Mouse (Mus musculus): ENCODE results near the gene Cspg5. TPM values are rescaled to one million over a fixed set of nuclear protein-coding genes. Genes with fewer than 3 reads are reported as not detected.

Gene Cspg5
- polyA plus RNA-seq, 1 experiment from 2014 or later, result 14.2 TPM

DNA sequence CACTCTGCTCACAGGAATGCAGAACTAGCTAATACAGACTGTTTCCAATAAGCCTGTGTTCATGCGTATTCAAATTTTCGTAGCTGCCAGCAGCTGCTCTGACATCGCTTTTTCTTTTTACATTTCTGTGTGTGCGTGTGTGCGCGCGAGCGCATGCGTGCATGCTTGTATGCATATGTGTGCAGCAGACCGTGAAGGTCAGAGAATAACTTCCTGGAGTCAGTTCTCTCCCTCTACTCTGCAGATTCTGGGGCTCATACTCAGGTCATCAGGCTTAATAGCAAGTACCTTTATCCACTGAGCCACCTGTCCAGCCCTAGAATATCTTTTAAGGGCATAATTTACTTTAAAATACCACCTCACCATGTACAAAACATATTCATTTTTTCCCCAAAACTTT is 24.8 kb downstream of the Cspg5 start:
- H3K27ac ChIP-seq (ENCODE audit: low read depth, low read length), result no peak overlapping the region

GRCm38 (mm10) chr9:110272330-110272729 is 28.7 kb downstream of the Cspg5 start:
- Histone ChIP-seq H3K36me3 (ENCODE audit: control insufficient read depth, insufficient read depth, low read length) (no peaks in the 10 kb centered on the region), H3K27ac (ENCODE audit: low read depth, low read length) (no peak overlapping the region), H3K27me3 (ENCODE audit: control insufficient read depth, insufficient read depth, low read length) (no peaks in the 10 kb centered on the region), H3K4me1 (ENCODE audit: control insufficient read depth, insufficient read depth, low read length) (no peaks in the 10 kb centered on the region), H3K4me2 (no peak overlapping the region), H3K9me3 (ENCODE audit: control insufficient read depth, low read length) (no peaks in the 10 kb centered on the region), H3K4me3 (ENCODE audit: low read depth, low read length) (no peak overlapping the region), H3K9ac (ENCODE audit: low read length) (no peak overlapping the region)
- 92% methylated on average over 3 of the region's 3 CpGs for WGBS
- no peak for DNase-seq (ENCODE audit: low spot score, missing footprints)
- no peak for ATAC-seq (ENCODE audit: low FRiP score)

More for the DNA sequence above, 24.8 kb downstream of the Cspg5 start:
- Histone ChIP-seq H3K4me3 (ENCODE audit: low read depth, low read length) (no peak overlapping the region), H3K9me3 (ENCODE audit: control insufficient read depth, low read length) (no peaks in the 10 kb centered on the region), H3K4me1 (ENCODE audit: control insufficient read depth, insufficient read depth, low read length) (no peaks in the 10 kb centered on the region), H3K4me2 (no peak overlapping the region), H3K9ac (ENCODE audit: low read length) (no peak overlapping the region), H3K36me3 (ENCODE audit: control insufficient read depth, insufficient read depth, low read length) (no peaks in the 10 kb centered on the region), H3K27me3 (ENCODE audit: control insufficient read depth, insufficient read depth, low read length) (no peaks in the 10 kb centered on the region)
- WGBS, result 90% methylated on average over 10 of the region's 10 CpGs
- DNase-seq (ENCODE audit: low spot score, missing footprints) (no peak), ATAC-seq (ENCODE audit: low FRiP score) (no peak)

GRCm38 (mm10) chr9:110273507-110273906 is 29.9 kb downstream of the Cspg5 start:
- no peaks in the 10 kb centered on the region for H3K4me1 ChIP-seq (ENCODE audit: control insufficient read depth, insufficient read depth, low read length)
- H3K4me2 ChIP-seq, result no peak overlapping the region
- no peaks in the 10 kb centered on the region for H3K36me3 ChIP-seq (ENCODE audit: control insufficient read depth, insufficient read depth, low read length)
- H3K9me3 ChIP-seq (ENCODE audit: control insufficient read depth, low read length), result no peaks in the 10 kb centered on the region
- ATAC-seq (ENCODE audit: low FRiP score) (no peak), DNase-seq (ENCODE audit: low spot score, missing footprints) (no peak)
- no peak overlapping the region for H3K27ac ChIP-seq (ENCODE audit: low read depth, low read length)
- H3K27me3 ChIP-seq (ENCODE audit: control insufficient read depth, insufficient read depth, low read length), result no peaks in the 10 kb centered on the region
- H3K9ac ChIP-seq (ENCODE audit: low read length), result no peak overlapping the region
- 75% methylated on average over 4 of the region's 4 CpGs for WGBS
- no peak overlapping the region for H3K4me3 ChIP-seq (ENCODE audit: low read depth, low read length)

- H3K4me2 ChIP-seq, result no peak overlapping the region
- H3K27me3 ChIP-seq (ENCODE audit: control insufficient read depth, insufficient read depth, low read length), result no peaks in the 10 kb centered on the region
- DNase-seq (ENCODE audit: low spot score, missing footprints) (no peak), ATAC-seq (ENCODE audit: low FRiP score) (no peak)
- WGBS, result 81% methylated on average over 5 of the region's 5 CpGs
- no peak overlapping the region for H3K9ac ChIP-seq (ENCODE audit: low read length)
- H3K4me1 ChIP-seq (ENCODE audit: control insufficient read depth, insufficient read depth, low read length), result no peaks in the 10 kb centered on the region
- H3K9me3 ChIP-seq (ENCODE audit: control insufficient read depth, low read length), result no peaks in the 10 kb centered on the region
- no peak overlapping the region for H3K4me3 ChIP-seq (ENCODE audit: low read depth, low read length)
- H3K27ac ChIP-seq (ENCODE audit: low read depth, low read length), result no peak overlapping the region
- no peaks in the 10 kb centered on the region for H3K36me3 ChIP-seq (ENCODE audit: control insufficient read depth, insufficient read depth, low read length)
These were observed 32.3 kb downstream of the Cspg5 start for GRCm38 (mm10) chr9:110275882-110276281.

DNA sequence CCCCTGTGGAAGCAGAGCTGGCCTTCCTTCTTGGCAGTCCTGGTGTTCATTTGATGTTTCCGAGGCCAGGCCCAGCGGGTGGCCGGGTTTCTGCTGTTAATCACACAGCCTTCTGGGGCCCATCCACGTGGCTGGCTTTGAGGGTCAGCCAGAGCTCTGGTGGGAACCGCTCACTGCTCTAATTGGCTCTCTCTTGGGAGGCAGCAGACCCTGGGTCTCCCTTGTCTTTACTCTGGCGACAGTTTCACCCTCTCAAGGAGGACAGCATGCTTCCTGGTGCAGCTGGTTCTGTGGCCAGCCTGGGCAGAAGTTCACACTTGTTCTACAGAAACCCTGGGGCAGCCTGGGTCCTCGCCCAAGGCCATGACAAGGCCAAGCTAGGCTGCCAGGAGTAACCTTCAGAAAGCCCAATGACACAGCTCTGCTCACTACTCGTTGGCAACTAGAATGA is 33.9 kb downstream of the Cspg5 start:
- H3K27ac ChIP-seq (ENCODE audit: low read depth, low read length), result no peak overlapping the region
- ATAC-seq (ENCODE audit: low FRiP score), result no peak
- H3K27me3 ChIP-seq (ENCODE audit: control insufficient read depth, insufficient read depth, low read length), result no peaks in the 10 kb centered on the region
- WGBS, result 59% methylated on average over 8 of the region's 8 CpGs
- no peak overlapping the region for H3K4me3 ChIP-seq (ENCODE audit: low read depth, low read length)
- H3K36me3 ChIP-seq (ENCODE audit: control insufficient read depth, insufficient read depth, low read length), result no peaks in the 10 kb centered on the region
- DNase-seq (ENCODE audit: low spot score, missing footprints), result no peak
- no peaks in the 10 kb centered on the region for H3K4me1 ChIP-seq (ENCODE audit: control insufficient read depth, insufficient read depth, low read length)
- no peak overlapping the region for H3K4me2 ChIP-seq
- H3K9me3 ChIP-seq (ENCODE audit: control insufficient read depth, low read length), result no peaks in the 10 kb centered on the region
- H3K9ac ChIP-seq (ENCODE audit: low read length), result no peak overlapping the region

DNA sequence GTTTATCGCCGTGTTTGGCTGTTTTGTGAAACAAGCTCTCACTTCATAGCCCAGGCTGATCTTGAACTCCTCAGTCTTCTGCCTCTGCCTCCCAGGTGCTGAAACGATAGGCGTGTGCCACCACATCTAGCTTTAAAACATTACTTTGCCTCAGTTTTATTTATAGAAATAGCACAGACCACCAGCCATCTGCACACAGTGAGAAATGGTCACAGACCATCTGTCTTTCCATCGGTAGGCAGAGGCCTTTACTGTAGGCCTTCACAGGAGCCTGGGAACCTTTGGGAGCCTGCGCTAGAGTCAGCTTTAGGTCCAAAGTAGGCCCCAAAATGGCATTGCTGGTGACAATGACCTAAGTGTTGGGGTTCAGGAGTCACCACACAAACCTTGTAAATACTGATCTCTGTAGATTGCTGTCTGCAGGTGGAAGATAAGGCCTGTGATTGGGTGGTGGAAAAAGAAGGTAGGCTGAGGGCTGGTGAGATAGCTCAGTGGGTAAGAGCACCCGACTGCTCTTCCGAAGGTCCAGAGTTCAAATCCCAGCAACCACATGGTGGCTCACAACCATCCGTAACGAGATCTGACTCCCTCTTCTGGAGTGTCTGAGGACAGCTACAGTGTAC is 40.6 kb downstream of the Cspg5 start:
- Histone ChIP-seq H3K36me3 (ENCODE audit: control insufficient read depth, insufficient read depth, low read length) (no peaks in the 10 kb centered on the region), H3K4me2 (no peak overlapping the region), H3K27ac (ENCODE audit: low read depth, low read length) (no peak overlapping the region), H3K9me3 (ENCODE audit: control insufficient read depth, low read length) (no peaks in the 10 kb centered on the region), H3K27me3 (ENCODE audit: control insufficient read depth, insufficient read depth, low read length) (no peaks in the 10 kb centered on the region), H3K4me3 (ENCODE audit: low read depth, low read length) (no peak overlapping the region), H3K4me1 (ENCODE audit: control insufficient read depth, insufficient read depth, low read length) (peaks cover 13% of the 10 kb centered on the region), H3K9ac (ENCODE audit: low read length) (no peak overlapping the region)
- ATAC-seq (ENCODE audit: low FRiP score), result no peak
- WGBS, result 94% methylated on average over 8 of the region's 10 CpGs
- no peak for DNase-seq (ENCODE audit: low spot score, missing footprints)

DNA sequence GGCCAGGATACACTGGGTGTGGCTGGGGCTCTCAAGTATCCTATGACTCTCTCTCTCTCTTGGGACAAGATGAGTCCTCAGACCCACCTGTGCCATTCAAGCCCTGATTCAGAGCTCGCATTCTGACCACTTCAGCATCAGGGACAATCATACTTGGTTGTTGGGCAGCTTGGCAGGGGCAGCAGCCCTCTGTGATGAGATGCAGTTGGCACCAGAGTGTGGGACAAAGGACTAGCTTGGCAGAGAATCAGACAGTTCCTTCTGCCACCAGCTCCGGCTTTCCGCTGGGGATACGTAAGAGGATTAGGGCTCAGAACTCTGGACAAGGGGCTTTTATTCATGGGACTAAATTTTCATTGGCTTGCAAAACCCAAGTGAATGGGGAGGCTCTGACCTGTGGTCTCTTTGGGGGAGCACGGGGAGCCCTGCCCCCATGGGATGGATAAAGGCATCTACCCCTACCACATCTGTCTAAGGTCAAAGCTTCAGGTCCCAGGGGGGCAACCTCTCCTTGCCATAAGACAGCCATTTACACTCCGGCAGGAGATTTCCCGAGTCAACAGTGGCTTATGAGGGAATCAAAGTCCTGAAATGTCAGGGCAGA is 43.8 kb downstream of the Cspg5 start:
- 20% methylated on average over 7 of the region's 7 CpGs for WGBS
- Histone ChIP-seq H3K36me3 (ENCODE audit: control insufficient read depth, insufficient read depth, low read length) (no peaks in the 10 kb centered on the region), H3K9ac (ENCODE audit: low read length) (peak overlapping the region; percentile 18; the same call in 1 of the 2 replicates), H3K4me2 (peak overlapping the region; percentile 13; the same call in 1 of the 2 replicates), H3K4me3 (ENCODE audit: low read depth, low read length) (no peak overlapping the region), H3K27me3 (ENCODE audit: control insufficient read depth, insufficient read depth, low read length) (no peaks in the 10 kb centered on the region), H3K27ac (ENCODE audit: low read depth, low read length) (peak overlapping the region; percentile 54; the same call in 1 of the 2 replicates), H3K4me1 (ENCODE audit: control insufficient read depth, insufficient read depth, low read length) (peaks cover 13% of the 10 kb centered on the region), H3K9me3 (ENCODE audit: control insufficient read depth, low read length) (no peaks in the 10 kb centered on the region)
- peak; percentile 73 for ATAC-seq (ENCODE audit: low FRiP score)
- peak; percentile 90 for DNase-seq (ENCODE audit: low spot score, missing footprints)

DNA sequence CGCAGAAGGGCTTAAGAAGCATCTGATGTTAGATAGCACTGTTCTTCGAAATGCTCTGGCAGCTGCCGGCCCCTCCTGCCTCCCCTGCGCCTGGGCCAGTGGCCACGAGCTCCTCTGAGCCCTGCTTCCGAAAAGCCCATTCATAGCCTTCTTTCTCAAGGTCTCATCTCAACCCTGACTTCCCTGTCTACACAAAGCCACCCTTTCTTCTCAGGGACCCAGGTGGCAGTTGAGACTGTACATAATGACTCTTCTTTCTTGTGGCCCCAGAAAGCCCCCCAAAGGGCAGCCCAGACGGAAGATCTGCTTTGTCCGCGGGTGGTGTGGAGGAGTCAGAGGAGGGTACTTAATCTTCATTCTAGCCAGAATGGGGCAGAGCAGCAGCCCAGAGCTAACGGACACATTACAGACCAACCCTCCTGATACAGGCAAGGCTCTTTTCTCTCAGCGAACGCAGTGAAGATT is 49.7 kb downstream of the Cspg5 start:
- no peak overlapping the region for H3K9ac ChIP-seq (ENCODE audit: low read length)
- H3K27me3 ChIP-seq (ENCODE audit: control insufficient read depth, insufficient read depth, low read length), result no peaks in the 10 kb centered on the region
- no peaks in the 10 kb centered on the region for H3K9me3 ChIP-seq (ENCODE audit: control insufficient read depth, low read length)
- no peak for DNase-seq (ENCODE audit: low spot score, missing footprints)
- no peak for ATAC-seq (ENCODE audit: low FRiP score)
- H3K36me3 ChIP-seq (ENCODE audit: control insufficient read depth, insufficient read depth, low read length), result no peaks in the 10 kb centered on the region
- 64% methylated on average over 12 of the region's 12 CpGs for WGBS
- no peak overlapping the region for H3K4me2 ChIP-seq
- no peak overlapping the region for H3K27ac ChIP-seq (ENCODE audit: low read depth, low read length)
- no peak overlapping the region for H3K4me3 ChIP-seq (ENCODE audit: low read depth, low read length)
- H3K4me1 ChIP-seq (ENCODE audit: control insufficient read depth, insufficient read depth, low read length), result no peaks in the 10 kb centered on the region

GRCm38 (mm10) chr9:110293873-110294415 is 50.4 kb downstream of the Cspg5 start:
- H3K9me3 ChIP-seq (ENCODE audit: control insufficient read depth, low read length), result no peaks in the 10 kb centered on the region
- no peaks in the 10 kb centered on the region for H3K36me3 ChIP-seq (ENCODE audit: control insufficient read depth, insufficient read depth, low read length)
- ATAC-seq (ENCODE audit: low FRiP score) (no peak), DNase-seq (ENCODE audit: low spot score, missing footprints) (peak; percentile 74)
- no peak overlapping the region for H3K27ac ChIP-seq (ENCODE audit: low read depth, low read length)
- H3K27me3 ChIP-seq (ENCODE audit: control insufficient read depth, insufficient read depth, low read length), result no peaks in the 10 kb centered on the region
- 87% methylated on average over 13 of the region's 13 CpGs for WGBS
- H3K4me1 ChIP-seq (ENCODE audit: control insufficient read depth, insufficient read depth, low read length), result no peaks in the 10 kb centered on the region
- no peak overlapping the region for H3K4me3 ChIP-seq (ENCODE audit: low read depth, low read length)
- H3K4me2 ChIP-seq, result no peak overlapping the region
- no peak overlapping the region for H3K9ac ChIP-seq (ENCODE audit: low read length)

Data from midbrain, embryonic 11.5 days (tissue).